Comparison of ENCODE assay signal across 12 mouse cellular contexts in genomic region chr7:78483061-78483460, GRCm38 (mm10).
DNase-seq lines count a peak whose midpoint lies in the region; ATAC-seq lines count a peak whose summit lies in the region.
"Had no signal": no experiment of that assay in that cellular context is flagged by ENCODE, and none has a peak within 500 bp of the region (broad histone marks: within the 10 kb centered on the region; RNA-seq: fewer than 3 reads in every experiment).

No protein-coding gene starts in this region.

- ATAC-seq in kidney, embryonic 14.5 days (ENCODE audit: low FRiP score, low TSS enrichment): no peak
- ATAC-seq: liver, postnatal 0 days had no signal

- H3K27me3 ChIP-seq in kidney, embryonic 14.5 days (ENCODE audit: control insufficient read depth, insufficient read depth, low read length): no peaks in the 10 kb centered on the region

- no peak overlapping the region for H3K27ac ChIP-seq in kidney, embryonic 14.5 days (ENCODE audit: low read depth, low read length)
- H3K27ac ChIP-seq: embryonic facial prominence, embryonic 10.5 days had no signal

- H3K4me1 ChIP-seq in kidney, embryonic 14.5 days (ENCODE audit: control insufficient read depth, insufficient read depth, low read length): no peaks in the 10 kb centered on the region
- H3K4me1 ChIP-seq: embryonic facial prominence, embryonic 10.5 days had no signal

- no peak overlapping the region for H3K4me2 ChIP-seq in kidney, embryonic 14.5 days (replicated peaks; ENCODE audit: low read depth, low read length)

- WGBS in kidney, embryonic 14.5 days: 85% methylated on average over 2 of the region's 2 CpGs

- H3K9ac ChIP-seq in kidney, embryonic 14.5 days (ENCODE audit: low read depth, low read length): no peak overlapping the region
- H3K9ac ChIP-seq: liver, postnatal 0 days had no signal

- no peaks in the 10 kb centered on the region for H3K36me3 ChIP-seq in kidney, embryonic 14.5 days (ENCODE audit: control insufficient read depth, insufficient read depth, low read length)
- H3K36me3 ChIP-seq: embryonic facial prominence, embryonic 10.5 days; G1E had no signal

- no peak overlapping the region for H3K4me3 ChIP-seq in kidney, embryonic 14.5 days (ENCODE audit: low read length)
- H3K4me3 ChIP-seq: embryonic facial prominence, embryonic 10.5 days had no signal

- no peaks in the 10 kb centered on the region for H3K9me3 ChIP-seq in kidney, embryonic 14.5 days (ENCODE audit: control insufficient read depth, low read length)
- H3K9me3 ChIP-seq: embryonic facial prominence, embryonic 10.5 days had no signal

- peak; percentile 47 to 78 for DNase-seq in adrenal gland, adult (ENCODE audit: inconsistent age in 2 of 2, low spot score in 1 of 2)
- DNase-seq in adrenal gland, postnatal 4 days (ENCODE audit: low spot score in 2 of 2): no peak
- DNase-seq in kidney, adult 18-20 months: peak; percentile 30
- DNase-seq in cerebellum, adult 9-11 months: peak; percentile 84
- DNase-seq in kidney, postnatal 25 days: peak; percentile 28 to 54
- no peak for DNase-seq in natural killer cell, adult 2 months (ENCODE audit: low spot score in 2 of 2)
- DNase-seq in layer of hippocampus, adult 8-10 months (ENCODE audit: low spot score in 2 of 2): no peak
- DNase-seq: liver, postnatal 0 days; right cerebral cortex, adult 18-20 months had no signal

Comparison
In these comparisons a context has a peak if more than half of its experiments do, and no peak if none do; other contexts are left out.
1. DNase-seq: peak in adrenal gland, adult (2 of 2), kidney, adult 18-20 months (single experiment), cerebellum, adult 9-11 months (single experiment) and kidney, postnatal 25 days (2 of 2); none in adrenal gland, postnatal 4 days (0 of 2), natural killer cell, adult 2 months (0 of 2) and layer of hippocampus, adult 8-10 months (0 of 2).